Mouse (Mus musculus): ENCODE results near the gene Tmprss9.

Tmprss9 gene

GRCm38 (mm10) chr10:80871581-80871980 lies at the start of gene Tmprss9:
Gene Tmprss9, plus strand, starts transcription at chr10:80871848.
- peak in 1 of 2 experiments; percentile 31 for DNase-seq

DNA sequence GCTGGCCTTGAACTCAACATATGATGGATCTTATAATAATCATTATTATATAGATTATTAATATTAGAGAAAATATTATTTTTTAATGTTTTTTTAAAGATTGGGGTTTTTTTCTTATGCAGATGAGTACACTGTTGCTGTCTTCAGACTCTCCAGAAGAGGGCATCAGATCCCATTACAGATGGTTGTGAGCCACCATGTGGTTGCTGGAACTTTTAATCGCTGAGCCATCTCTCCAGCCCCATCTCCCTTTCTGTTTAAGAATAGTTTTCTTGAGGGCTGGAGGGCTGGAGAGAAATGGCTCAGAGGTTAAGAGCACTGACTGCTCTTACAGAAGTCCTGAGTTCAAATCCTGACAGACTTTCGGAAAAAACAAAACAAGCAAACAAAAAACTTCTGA lies 49.7 kb upstream of the Tmprss9 start:
- DNase-seq, result peak; percentile 31 to 63

DNA sequence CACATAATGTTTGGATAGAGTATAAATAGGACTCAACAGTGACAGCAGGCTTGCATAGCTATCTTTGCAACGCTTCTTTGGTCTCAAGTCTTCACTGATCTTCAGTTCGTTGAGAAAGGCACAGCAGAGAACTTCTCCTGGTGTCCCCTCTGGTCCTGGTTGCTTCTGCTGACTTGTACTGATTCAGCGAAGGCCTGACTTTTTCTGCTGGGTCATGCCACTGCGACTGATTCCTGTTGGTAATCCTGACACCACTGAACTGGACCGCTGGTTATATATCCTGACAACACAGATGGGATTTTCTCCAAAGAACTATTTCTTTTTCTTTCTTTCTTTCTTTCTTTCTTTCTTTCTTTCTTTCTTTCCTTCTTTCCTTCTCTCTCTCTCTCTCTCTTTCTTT lies 49.1 kb upstream of the Tmprss9 start:
- DNase-seq, result no peak

GRCm38 (mm10) chr10:80823316-80823715 lies 48.3 kb upstream of the Tmprss9 start:
- DNase-seq, result no peak

DNA sequence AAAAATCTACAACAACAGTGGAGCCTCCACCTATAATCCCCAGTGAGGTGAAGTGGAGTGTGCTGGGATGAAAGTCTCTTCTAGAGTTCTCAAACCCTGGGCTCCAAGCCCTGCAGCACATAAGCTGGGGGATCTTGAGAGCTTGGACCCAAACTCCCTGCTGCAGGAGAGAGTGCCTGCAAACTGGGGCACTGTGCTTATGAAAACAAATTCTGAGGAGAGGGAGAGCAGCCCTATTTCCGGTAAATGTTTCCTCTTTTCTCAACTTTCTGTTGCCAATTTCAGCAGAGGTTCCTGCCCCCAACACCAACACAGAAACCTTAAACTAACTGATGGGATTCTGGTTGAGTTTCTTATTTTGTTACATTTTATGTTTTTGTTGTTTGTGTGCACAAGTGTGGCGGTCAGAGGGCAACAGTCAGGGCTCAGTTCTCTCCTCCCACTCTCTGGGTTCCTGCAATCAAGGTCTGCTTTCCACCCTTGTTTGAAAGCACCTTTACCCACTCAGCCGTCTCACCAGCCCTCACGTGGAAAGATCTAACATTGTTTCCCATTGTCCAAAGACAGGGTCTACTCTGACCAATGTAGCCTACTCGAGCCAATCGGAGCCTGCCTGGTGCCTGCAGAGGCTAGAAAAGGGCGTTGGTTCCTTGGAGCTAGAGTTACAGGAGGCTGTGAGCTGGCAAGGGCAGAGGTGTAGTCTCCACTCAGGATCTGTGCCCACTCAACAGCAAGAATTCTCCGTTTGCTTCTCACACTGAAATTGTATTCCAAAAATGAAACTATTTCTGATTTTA lies 47.6 kb upstream of the Tmprss9 start:
- DNase-seq, result no peak

GRCm38 (mm10) chr10:80824827-80825226 lies 46.8 kb upstream of the Tmprss9 start:
- DNase-seq, result no peak

GRCm38 (mm10) chr10:80826151-80827062 lies 45.2 kb upstream of the Tmprss9 start, which contains the start of gene Oaz1:
Gene Oaz1, plus strand, starts transcription at chr10:80826656.
- DNase-seq, result peak; percentile 98 to 99

- DNase-seq, result peak in 1 of 2 experiments; percentile 14
Measured at GRCm38 (mm10) chr10:80827063-80827869, 44.4 kb upstream of the Tmprss9 start.

DNA sequence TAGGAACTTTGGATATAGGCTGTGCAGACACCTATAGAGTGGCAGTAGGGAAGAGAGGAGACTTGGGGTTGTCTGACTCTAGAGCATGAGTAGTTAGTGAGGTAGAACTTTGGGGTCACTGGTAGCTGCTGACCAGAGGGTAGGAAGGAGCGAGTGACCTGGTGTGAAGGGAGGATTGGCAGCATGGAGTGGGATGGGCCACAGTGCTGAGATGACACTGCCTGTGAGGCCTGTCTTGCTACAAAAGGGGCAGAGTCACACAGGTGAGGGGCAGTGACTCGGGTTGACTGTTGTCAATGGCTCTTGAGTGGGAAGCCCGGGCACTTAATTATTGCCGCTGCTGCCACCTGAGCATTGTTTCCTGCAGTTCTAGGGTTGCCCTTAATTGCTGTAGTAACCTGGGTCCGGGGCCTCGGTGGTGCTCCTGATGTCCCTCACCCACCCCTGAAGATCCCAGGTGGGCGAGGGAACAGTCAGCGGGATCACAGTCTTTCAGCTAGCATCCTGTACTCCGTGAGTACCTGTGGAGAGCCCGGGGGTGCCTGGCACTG lies 43.7 kb upstream of the Tmprss9 start:
- peak; percentile 37 to 43 for DNase-seq

GRCm38 (mm10) chr10:80828587-80828986 lies 43.1 kb upstream of the Tmprss9 start:
- peak in 1 of 2 experiments; percentile 20 for DNase-seq

DNA sequence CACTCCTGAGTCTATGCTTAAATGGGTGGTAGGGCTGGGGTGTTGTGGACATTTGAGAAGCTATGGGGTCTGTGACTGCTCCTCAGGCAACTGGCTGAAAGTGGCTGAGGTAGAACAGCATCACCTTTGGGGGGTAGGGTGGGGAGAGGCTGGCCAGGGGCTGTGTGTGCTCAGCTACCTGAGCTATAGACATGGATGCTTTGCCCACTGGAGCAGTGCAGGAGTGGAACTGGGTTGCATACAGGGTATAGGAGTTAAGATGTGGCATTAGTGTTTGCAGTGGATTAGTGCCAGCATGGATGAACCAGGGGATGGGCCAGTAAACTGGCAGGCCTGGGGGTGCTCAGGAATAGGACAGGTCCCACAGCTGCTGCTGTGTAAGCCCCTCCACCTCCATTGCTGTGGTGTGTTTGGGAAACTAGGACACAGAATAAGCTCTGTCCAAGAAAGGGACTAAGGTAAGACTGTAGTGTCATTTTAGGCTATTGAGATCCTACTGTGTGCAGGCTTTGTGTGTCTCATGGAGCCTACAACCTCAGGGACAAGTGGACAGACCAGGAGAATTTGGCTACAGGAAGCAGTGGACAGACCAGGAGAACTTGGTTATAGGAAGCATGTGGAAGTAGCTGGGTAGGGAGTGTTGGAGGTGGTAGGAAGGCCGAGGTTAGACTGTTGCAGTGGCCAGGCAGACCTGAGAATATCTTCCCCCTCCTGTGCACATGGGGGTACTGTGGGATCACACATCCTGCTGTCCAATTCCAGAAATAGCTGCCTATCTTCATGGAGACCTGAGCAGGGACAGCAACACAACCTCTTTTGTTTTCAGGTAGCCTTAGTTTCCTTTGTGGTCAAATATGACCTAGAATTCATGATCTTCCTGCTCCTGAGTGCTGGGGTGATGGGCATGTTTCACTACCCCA lies 42.0 kb upstream of the Tmprss9 start:
- DNase-seq, result peak; percentile 21 to 25

- DNase-seq, result peak; percentile 27 to 43
Measured at GRCm38 (mm10) chr10:80831136-80831535, 40.5 kb upstream of the Tmprss9 start.

DNA sequence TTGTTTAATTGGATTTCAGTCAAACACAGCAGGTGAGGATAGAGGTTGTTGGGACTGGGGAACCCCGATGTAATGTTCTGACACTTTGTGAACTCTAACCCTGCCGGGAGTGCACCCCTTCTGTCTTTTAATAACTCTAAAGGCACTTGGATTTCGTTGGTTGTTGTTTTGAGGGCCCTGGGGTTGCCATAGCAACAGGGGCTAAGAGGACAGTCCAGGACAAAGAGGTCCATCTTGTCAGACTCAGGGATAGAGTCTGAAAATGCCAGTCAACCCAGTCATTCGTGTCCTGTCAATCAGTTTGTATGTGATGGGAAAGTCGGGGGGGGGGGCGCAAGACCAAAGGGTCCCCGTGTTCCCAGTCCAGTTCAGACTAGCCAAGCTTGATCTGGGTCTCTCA lies 38.8 kb upstream of the Tmprss9 start:
- no peak for DNase-seq

DNA sequence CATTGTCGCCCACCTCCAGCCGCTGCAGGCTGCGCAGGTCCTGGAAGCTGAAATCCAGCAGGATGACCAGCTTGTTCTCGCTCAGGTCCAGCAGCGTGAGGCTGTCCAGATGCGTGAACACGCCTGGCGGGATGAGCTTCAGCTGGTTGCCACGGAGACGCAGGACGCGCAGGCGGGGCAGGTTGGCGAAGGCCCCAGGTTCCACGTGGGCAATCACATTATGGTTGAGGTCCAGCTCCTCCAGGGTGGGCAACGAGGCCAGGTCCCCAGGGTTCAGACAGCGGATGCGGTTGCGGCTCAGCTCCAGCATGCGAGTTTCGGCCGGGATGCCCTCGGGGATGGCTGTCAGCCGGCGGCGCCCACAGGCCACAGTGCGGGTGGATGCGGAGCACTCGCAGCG lies 36.0 kb upstream of the Tmprss9 start:
- DNase-seq, result peak; percentile 44 to 50

DNA sequence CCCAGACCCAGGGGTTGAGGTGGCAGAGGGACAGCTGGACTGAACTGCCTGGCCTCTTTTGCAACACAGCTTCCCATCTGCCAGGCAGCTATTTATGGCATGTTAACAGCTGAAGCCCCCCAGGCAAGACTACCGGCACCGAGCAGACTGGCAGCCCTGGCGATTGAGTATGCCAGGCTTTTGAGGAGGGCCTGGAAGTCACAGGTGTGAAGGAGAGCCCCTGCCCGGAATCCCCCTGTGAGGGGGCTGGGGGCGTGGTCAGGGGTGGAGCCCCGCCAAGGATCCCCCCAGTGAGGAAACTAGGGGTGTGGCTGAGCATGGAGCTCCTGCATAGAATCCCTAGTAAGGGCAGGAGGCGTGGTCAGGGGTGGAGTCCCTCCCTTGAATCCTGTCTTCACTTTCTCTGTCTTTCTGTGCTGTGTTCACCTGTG lies 34.7 kb upstream of the Tmprss9 start:
- DNase-seq, result peak; percentile 64 to 71

GRCm38 (mm10) chr10:80837827-80838226 lies 33.8 kb upstream of the Tmprss9 start:
- peak; percentile 76 to 78 for DNase-seq

- DNase-seq, result peak in 1 of 2 experiments; percentile 50
Measured at GRCm38 (mm10) chr10:80838346-80838912, 33.2 kb upstream of the Tmprss9 start.

DNA sequence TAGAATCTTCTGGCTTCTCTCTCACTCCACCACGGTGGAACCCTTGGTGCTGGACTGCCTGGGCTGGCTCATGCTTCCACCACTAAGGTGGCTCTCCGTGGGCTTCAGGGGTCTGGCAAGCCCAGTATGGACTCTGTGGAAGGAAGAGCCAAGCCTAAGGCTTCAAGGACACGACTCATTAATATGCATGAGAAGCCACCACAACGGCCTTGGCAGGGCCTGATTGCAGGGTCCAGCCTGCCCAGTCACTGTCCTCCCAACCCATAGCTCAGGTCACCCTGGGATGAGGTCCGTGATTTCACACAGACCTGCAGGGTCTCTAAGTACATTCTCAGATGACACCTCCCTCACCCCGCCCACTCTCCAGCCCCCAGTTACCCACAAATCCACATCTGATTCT lies 31.8 kb upstream of the Tmprss9 start:
- peak in 1 of 2 experiments; percentile 22 for DNase-seq

DNA sequence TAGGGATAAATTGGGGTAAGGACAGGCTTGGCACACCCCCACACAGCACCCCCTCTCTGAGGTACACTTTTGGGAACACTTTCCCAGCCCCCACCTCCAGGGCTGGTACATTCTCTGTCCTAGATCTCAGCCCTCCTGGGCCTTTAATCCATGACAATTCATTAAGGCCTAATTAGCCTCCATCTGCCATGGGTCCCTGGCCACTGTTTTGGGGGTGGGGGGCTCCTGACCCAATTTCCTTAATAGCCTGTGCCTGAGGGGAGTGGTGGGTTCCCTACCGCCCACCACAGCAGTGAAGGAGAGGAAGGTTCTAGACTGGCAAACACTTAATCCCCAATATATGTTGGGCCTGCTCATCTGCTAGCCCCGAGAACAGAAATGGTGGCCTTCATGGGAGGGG lies 30.0 kb upstream of the Tmprss9 start:
- DNase-seq, result no peak

DNA sequence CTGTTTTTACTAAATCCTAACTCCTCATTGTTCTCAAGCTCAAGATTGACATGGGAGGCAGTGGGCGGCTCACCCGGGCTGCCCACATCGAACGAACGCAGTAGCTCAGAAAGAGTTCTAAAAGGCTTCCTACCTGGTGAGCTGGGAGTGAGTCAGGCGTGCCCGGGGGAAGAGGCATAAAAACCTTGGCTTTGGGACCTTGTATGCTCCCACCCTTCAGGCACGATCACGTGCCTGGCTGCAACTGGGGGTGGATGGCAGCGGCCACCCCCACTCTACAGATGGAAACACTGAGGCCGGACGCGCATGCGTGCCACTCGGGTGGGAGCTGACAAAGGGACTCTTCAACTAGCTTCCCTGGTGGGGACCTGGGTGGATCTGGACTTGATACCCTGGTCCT lies 29.3 kb upstream of the Tmprss9 start:
- DNase-seq, result no peak

Measured in cerebellum, postnatal 25 days (tissue).